Mouse (Mus musculus) erythroblast, adult 5-6 weeks (primary cell): ENCODE data around the gene Atg5. TPM values are rescaled to one million over a fixed set of nuclear protein-coding genes. Genes with fewer than 3 reads are reported as not detected.
A peak's percentile ranks its signal among the peaks of the same experiment; 100 is the strongest.
"Not testable (repeated sequence)": the region's sequence is repeated elsewhere in the genome, so short reads cannot be mapped to it uniquely, and the experiment has no call there.

Source experiments
- ATAC-seq: replicated peaks from 2 replicates; pipeline ENCODE4 v1.8.0; 2016; ENCODE audit warnings: moderate number of reproducible peaks, mild to moderate bottlenecking, moderate TSS enrichment, inconsistent platforms; ENCODE audit not compliant: poor library complexity, low FRiP score, severe bottlenecking
- total RNA-seq, 2 experiments: library from RNA; stranded (forward) in 1 of 2; stranded (reverse) in 1 of 2; fragments of 150-400 nt in 1 of 2; fragments of 200-764, 138-1000 nt in 1 of 2; gene quantifications; 2 replicates each; pipeline versions ENCODE4 v1.2.3 to v1.2.4; 2015 to 2017; ENCODE audit warnings: low replicate concordance in 2 of 2

The Atg5 gene
- 13.8 and 33.8 TPM in 2 replicates for total RNA-seq (2015; ENCODE audit: low replicate concordance)
- 7.4 and 13.5 TPM in 2 replicates for total RNA-seq (2017; ENCODE audit: low replicate concordance)

GRCm38 (mm10) chr10:44268145-44268860, at the start of gene Atg5:
Gene Atg5 (plus strand): TSS chr10:44268358.
- ATAC-seq, result peak; percentile 99

GRCm38 (mm10) chr10:44219073-44219472, 49.1 kb upstream of the Atg5 start:
- ATAC-seq, result not testable (repeated sequence)

- ATAC-seq, result no peak
Observed at GRCm38 (mm10) chr10:44224345-44224744, 43.8 kb upstream of the Atg5 start.

- not testable (repeated sequence) for ATAC-seq
Observed at GRCm38 (mm10) chr10:44233351-44233750, 34.8 kb upstream of the Atg5 start.

- not testable (repeated sequence) for ATAC-seq
Observed at GRCm38 (mm10) chr10:44235298-44235697, 32.9 kb upstream of the Atg5 start.

- ATAC-seq, result no peak
Observed at GRCm38 (mm10) chr10:44256624-44257023, 11.5 kb upstream of the Atg5 start.

GRCm38 (mm10) chr10:44265835-44266234, 2.3 kb upstream of the Atg5 start:
- no peak for ATAC-seq

GRCm38 (mm10) chr10:44266561-44266960, 1.6 kb upstream of the Atg5 start:
- ATAC-seq, result no peak

- ATAC-seq, result peak; percentile 39
Observed at GRCm38 (mm10) chr10:44267426-44268142, 574 bp upstream of the Atg5 start.

GRCm38 (mm10) chr10:44269211-44269610, 1.1 kb downstream of the Atg5 start:
- no peak for ATAC-seq

GRCm38 (mm10) chr10:44282323-44282722, 14.2 kb downstream of the Atg5 start:
- ATAC-seq, result no peak

GRCm38 (mm10) chr10:44285106-44285505, 16.9 kb downstream of the Atg5 start:
- no peak for ATAC-seq

- ATAC-seq, result no peak
Observed at GRCm38 (mm10) chr10:44285935-44286334, 17.8 kb downstream of the Atg5 start.

GRCm38 (mm10) chr10:44290876-44291275, 22.7 kb downstream of the Atg5 start:
- ATAC-seq, result no peak

- ATAC-seq, result no peak; the same call in 1 of the 2 replicates
Observed at GRCm38 (mm10) chr10:44292205-44292604, 24.0 kb downstream of the Atg5 start.

- no peak for ATAC-seq
Observed at GRCm38 (mm10) chr10:44299165-44299564, 31.0 kb downstream of the Atg5 start.

GRCm38 (mm10) chr10:44300078-44300477, 31.9 kb downstream of the Atg5 start:
- no peak for ATAC-seq

GRCm38 (mm10) chr10:44303648-44304329, 35.6 kb downstream of the Atg5 start:
- ATAC-seq, result no peak

GRCm38 (mm10) chr10:44304330-44304717, 36.2 kb downstream of the Atg5 start:
- no peak for ATAC-seq

- no peak for ATAC-seq
Observed at GRCm38 (mm10) chr10:44304845-44305244, 36.7 kb downstream of the Atg5 start.

- no peak for ATAC-seq
Observed at GRCm38 (mm10) chr10:44306308-44306707, 38.1 kb downstream of the Atg5 start.
